Mouse (Mus musculus): Measurements from ENCODE around the gene Soat1.

DNA sequence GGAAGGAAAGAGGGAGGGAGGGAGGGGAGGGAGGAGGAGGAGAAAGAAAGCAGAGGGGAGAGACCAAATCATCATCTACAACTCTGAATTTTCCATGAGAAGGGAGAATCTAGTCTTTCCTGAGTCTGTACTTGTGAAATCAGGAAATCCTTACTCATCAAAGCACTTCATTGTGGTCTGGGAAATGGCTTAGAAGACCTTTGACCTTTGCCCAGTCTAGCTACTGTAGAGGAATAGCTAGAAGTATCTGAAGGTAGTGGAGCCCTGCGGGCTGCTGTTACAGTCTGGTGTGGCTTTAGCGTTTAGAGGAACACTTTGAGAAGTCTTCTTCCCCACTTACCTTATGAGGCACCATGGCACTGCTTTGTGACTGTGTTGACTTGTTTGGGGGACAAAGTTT lies 71.6 kb downstream of the Soat1 start:
- no peak for TF ChIP-seq CTCF (IDR thresholded peaks at IDR 0.05; ENCODE audit: insufficient read depth, low read length)
- TF ChIP-seq POLR2A (IDR thresholded peaks at IDR 0.05; ENCODE audit: borderline replicate concordance, extremely low read depth, low read depth, low read length): no peak
